Mouse (Mus musculus) hindbrain, embryonic 15.5 days (tissue): ENCODE results near the gene Fgg. TPM values are rescaled to one million over a fixed set of nuclear protein-coding genes. Genes with fewer than 3 reads are reported as not detected.
A peak's percentile ranks its signal among the peaks of the same experiment; 100 is the strongest.

Experiments used
- ATAC-seq: fragments of 200-750 bp; cut with Nextera tagmentation; 2 replicates; pipeline ENCODE4 v1.8.0; 2017; ENCODE audit warnings: low read depth, moderate number of reproducible peaks, moderate TSS enrichment; ENCODE audit not compliant: low FRiP score
- H3K27ac ChIP-seq: fragments of 300-500 bp; sonication (generic); replicated peaks from 2 replicates; pipeline ENCODE4 v1.5.1; 2015; ENCODE audit warnings: mild to moderate bottlenecking, inconsistent platforms
- H3K27me3 ChIP-seq: fragments of 300-500 bp; sonication (generic); 2 replicates; pipeline ENCODE4 v1.6.1; 2015; ENCODE audit warnings: control low read depth, inconsistent platforms
- H3K36me3 ChIP-seq: fragments of 300-500 bp; sonication (generic); 2 replicates; pipeline ENCODE4 v1.6.1; 2015; ENCODE audit warnings: control low read depth, inconsistent platforms
- H3K4me1 ChIP-seq: fragments of 300-500 bp; sonication (generic); replicated peaks from 2 replicates; pipeline ENCODE4 v1.6.1; 2015; ENCODE audit warnings: control low read depth, inconsistent platforms
- H3K4me2 ChIP-seq: fragments of 300-500 bp; sonication (generic); 2 replicates; pipeline ENCODE4 v1.6.1; 2015; ENCODE audit warnings: moderate library complexity, mild to moderate bottlenecking, inconsistent platforms
- H3K4me3 ChIP-seq: fragments of 300-500 bp; sonication (generic); 2 replicates; pipeline ENCODE4 v1.5.1; 2015; ENCODE audit warnings: mild to moderate bottlenecking, inconsistent platforms
- H3K9ac ChIP-seq: fragments of 300-500 bp; sonication (generic); 2 replicates; pipeline ENCODE4 v1.6.1; 2015; ENCODE audit warnings: inconsistent platforms
- H3K9me3 ChIP-seq: fragments of 300-500 bp; sonication (generic); 2 replicates; pipeline ENCODE4 v1.6.1; 2016; ENCODE audit warnings: control low read depth, inconsistent platforms
- WGBS: fragments of 180-500 bp; shearing (Covaris S2); methylation state at CpG from one replicate; pipeline ENCODE4 v1.1.7; 2015; 5-methylcytosine and 5-hydroxymethylcytosine counted together
- polyA plus RNA-seq: library from polyadenylated mRNA; unstranded; fragments of >200 nt; fragmentation: Nextera tagmentation; extraction: Ambion mirVana; gene quantifications from 2 replicates; pipeline ENCODE4 v1.2.1, GENCODE M21; 2015

Fgg gene
- 0.91 TPM in 1 of 2 replicates, not detected in the other for polyA plus RNA-seq

DNA sequence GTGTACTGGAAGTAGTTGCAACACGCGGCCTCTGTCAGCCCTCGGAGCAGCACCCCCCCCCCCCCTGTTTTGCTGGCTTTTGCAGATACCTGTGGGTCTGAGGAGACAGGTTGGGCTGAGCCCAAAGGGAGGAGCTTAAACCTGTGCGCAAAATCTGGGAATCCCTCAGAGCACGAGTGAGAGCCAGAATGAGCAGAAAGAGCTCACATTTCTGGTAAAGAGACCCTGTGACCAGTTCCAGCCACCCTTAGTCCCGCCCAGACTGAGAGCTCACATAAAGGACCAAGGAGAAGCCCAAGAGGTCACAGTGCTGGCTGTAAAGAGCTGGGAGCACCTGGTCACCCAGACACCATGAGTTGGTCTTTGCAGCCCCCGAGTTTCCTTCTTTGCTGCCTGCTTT is at the start of gene Fgg:
Gene Fgg, plus strand, starts transcription at position 168 of the 400 bp plus-strand sequence.
- Histone ChIP-seq H3K9ac (no peak within 1 kb of the TSS), H3K27me3 (no peaks in the 10 kb centered on the region), H3K27ac (no peak within 1 kb of the TSS), H3K4me3 (no peak within 1 kb of the TSS), H3K4me2 (no peak within 1 kb of the TSS), H3K4me1 (no peaks in the 10 kb centered on the region), H3K9me3 (no peaks in the 10 kb centered on the region), H3K36me3 (no peaks in the 10 kb centered on the region)
- ATAC-seq = no peak
- WGBS = 62% methylated on average over 7 of the region's 7 CpGs

DNA sequence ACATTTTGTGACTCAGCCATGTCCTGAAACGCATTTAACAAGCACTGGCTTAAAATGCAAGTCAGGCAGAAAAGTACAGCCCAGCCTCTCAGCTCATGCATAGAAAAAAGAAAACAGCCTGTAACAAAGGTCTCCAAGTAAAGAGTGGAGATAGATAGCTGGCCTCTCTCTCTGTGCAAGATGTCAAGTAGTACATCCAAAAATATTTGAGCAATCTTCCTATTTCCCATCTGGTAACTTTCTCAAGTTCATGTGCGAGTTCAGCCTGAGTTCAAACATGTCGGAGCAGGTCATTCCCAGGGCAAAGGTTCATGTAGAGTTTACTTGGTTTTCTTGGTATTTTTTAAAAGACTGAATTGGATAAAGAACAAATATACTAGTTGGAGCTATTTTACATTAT is 36.5 kb upstream of the Fgg start:
- ATAC-seq = no peak
- no peaks in the 10 kb centered on the region for H3K36me3 ChIP-seq
- no peaks in the 10 kb centered on the region for H3K4me1 ChIP-seq
- no peak overlapping the region for H3K9ac ChIP-seq
- H3K27ac ChIP-seq = no peak overlapping the region
- H3K4me2 ChIP-seq = no peak overlapping the region
- no peaks in the 10 kb centered on the region for H3K9me3 ChIP-seq
- H3K4me3 ChIP-seq = no peak overlapping the region
- H3K27me3 ChIP-seq = no peaks in the 10 kb centered on the region
- WGBS = 76% methylated on average over 3 of the region's 3 CpGs

DNA sequence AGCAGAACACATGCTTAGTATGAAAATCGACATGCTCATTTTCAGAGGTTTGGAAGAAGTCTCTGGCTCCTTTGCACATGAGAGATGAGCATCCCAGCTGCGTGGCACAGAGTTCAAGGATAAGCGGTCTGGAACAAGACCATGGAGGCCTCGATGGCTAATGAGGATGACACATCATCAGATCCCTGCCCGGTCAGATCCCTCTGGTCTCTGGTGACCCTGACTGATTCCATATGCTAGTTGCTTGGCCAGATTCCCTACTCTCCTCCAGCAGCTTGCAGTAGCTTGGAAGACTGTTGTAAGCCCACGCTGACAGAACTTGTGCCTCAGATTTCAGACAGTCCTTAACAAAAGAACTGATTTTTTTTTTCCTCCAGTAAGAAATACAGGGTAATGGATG is 26.7 kb upstream of the Fgg start:
- no peak overlapping the region for H3K27ac ChIP-seq
- no peaks in the 10 kb centered on the region for H3K4me1 ChIP-seq
- H3K27me3 ChIP-seq = no peaks in the 10 kb centered on the region
- no peak overlapping the region for H3K4me2 ChIP-seq
- no peak for ATAC-seq
- WGBS = 70% methylated on average over 6 of the region's 6 CpGs
- no peak overlapping the region for H3K4me3 ChIP-seq
- H3K36me3 ChIP-seq = no peaks in the 10 kb centered on the region
- no peaks in the 10 kb centered on the region for H3K9me3 ChIP-seq
- no peak overlapping the region for H3K9ac ChIP-seq

DNA sequence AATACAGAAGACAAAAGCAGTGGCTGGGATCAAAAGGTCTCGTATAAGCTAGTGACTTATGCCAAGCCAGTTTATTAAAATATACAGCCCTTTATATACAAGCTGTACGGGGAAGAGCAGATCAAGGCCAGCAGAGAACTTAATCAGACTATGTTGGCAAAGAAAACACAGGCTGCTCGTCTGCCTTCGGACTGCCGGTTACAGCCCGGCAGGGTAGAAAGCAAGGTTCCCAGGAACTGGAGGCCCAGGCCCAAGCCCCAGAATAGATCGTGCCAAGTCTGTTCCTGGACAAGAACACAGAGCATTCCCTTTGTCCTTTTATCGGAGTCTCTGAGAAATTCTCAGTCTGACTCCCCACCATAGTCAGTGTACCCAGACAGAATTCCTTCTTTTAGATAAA is 25.7 kb upstream of the Fgg start:
- no peaks in the 10 kb centered on the region for H3K27me3 ChIP-seq
- no peak overlapping the region for H3K4me2 ChIP-seq
- no peaks in the 10 kb centered on the region for H3K4me1 ChIP-seq
- 63% methylated on average over 8 of the region's 8 CpGs for WGBS
- H3K9me3 ChIP-seq = no peaks in the 10 kb centered on the region
- no peak overlapping the region for H3K9ac ChIP-seq
- no peak for ATAC-seq
- H3K27ac ChIP-seq = no peak overlapping the region
- H3K36me3 ChIP-seq = no peaks in the 10 kb centered on the region
- H3K4me3 ChIP-seq = no peak overlapping the region

DNA sequence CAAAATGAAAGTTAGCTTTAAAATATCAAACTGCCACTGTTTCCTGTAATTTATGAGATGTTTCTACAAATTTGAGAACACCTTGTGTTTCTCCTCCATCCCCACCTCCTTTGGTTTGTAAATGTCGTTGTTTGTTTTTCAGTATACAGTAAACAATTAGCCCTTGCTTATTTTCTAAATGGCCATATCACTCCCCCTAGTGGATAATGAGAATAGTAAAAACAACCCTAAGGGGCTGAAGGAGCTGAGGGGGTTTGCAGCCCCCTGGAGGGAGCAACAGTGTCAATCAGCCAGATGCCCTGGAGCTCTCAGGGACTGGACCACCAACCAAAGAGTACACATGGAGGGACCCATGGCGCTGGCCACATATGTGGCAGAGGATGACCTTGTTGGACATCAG is 22.7 kb upstream of the Fgg start:
- no peak overlapping the region for H3K9ac ChIP-seq
- H3K9me3 ChIP-seq = no peaks in the 10 kb centered on the region
- no peaks in the 10 kb centered on the region for H3K27me3 ChIP-seq
- no peaks in the 10 kb centered on the region for H3K36me3 ChIP-seq
- no peak overlapping the region for H3K4me2 ChIP-seq
- no peak overlapping the region for H3K4me3 ChIP-seq
- WGBS = 73% methylated on average over 2 of the region's 2 CpGs
- H3K27ac ChIP-seq = no peak overlapping the region
- no peaks in the 10 kb centered on the region for H3K4me1 ChIP-seq
- no peak for ATAC-seq

DNA sequence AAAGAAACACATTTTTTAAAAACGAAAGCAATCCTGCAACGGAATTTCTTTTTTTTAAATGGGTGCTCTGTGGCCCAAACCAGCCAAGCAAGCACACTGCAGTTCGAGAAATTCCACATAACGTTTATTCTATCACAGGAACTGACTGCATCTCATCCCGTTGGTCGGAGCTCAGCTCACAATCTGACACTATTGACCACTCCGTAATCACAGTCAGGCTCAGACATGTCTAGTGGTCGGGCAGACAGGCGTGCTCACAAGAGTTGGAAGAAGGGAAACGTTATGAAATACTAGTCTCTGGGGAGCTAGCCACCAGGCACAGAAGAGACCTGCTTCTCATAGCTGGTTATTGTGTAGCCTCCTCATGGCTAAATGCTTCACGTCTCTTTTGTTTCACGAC is 15.6 kb upstream of the Fgg start:
- H3K27ac ChIP-seq = no peak overlapping the region
- no peaks in the 10 kb centered on the region for H3K9me3 ChIP-seq
- no peak overlapping the region for H3K4me2 ChIP-seq
- ATAC-seq = no peak
- WGBS = 81% methylated on average over 12 of the region's 12 CpGs
- H3K4me3 ChIP-seq = no peak overlapping the region
- peaks cover 7% of the 10 kb centered on the region for H3K4me1 ChIP-seq
- 0 out of 2 replicates have a peak, but pooled peaks cover 3% of the 10 kb centered on the region for H3K27me3 ChIP-seq
- no peak overlapping the region for H3K9ac ChIP-seq
- H3K36me3 ChIP-seq = no peaks in the 10 kb centered on the region

DNA sequence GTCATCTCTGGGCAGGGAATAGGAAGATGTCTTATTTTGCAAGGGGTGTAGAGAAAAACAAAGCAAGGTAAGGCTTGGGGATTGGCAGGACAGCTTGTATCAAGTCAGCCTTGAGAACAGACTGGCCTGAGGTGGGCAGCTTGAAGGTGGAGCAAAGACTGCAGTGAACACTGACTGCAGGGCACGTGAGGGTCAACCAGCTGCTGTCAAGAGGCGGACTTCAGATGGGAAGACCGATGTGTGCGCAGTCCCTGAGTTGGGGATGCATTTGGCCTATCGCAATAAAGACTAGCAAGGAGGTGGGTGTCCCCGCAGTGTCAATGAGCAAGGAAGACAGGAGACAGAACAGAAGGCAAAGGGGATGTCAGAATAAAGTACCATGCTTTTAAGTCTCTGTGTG is 14.6 kb upstream of the Fgg start:
- 86% methylated on average over 6 of the region's 6 CpGs for WGBS
- no peaks in the 10 kb centered on the region for H3K36me3 ChIP-seq
- H3K4me3 ChIP-seq = no peak overlapping the region
- no peak overlapping the region for H3K4me2 ChIP-seq
- no peak for ATAC-seq
- H3K9me3 ChIP-seq = no peaks in the 10 kb centered on the region
- H3K27ac ChIP-seq = no peak overlapping the region
- H3K4me1 ChIP-seq = peaks cover 7% of the 10 kb centered on the region
- no peak overlapping the region for H3K9ac ChIP-seq
- 0 out of 2 replicates have a peak, but pooled peaks cover 3% of the 10 kb centered on the region for H3K27me3 ChIP-seq

DNA sequence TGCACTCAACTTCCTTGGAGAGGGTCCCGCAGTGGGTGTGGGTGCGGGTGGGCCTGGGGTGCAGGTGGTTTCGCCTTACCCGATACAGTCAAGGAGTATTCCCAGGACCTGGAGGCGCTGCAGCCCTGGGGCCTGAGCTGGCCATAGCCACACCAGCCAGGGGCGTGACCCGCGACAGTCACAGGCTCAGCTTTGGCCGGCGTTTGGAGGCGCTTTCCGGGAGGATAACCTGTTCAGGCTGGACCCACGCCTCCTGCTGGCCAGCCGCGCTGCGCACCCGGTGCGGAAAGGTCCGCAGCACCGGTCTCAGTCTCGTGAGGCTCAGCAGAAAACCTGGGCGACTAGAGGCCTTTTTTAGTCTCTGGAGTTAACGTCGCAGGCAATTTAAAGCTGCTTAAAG is 12.2 kb upstream of the Fgg start:
- Histone ChIP-seq H3K4me1 (peaks cover 7% of the 10 kb centered on the region), H3K36me3 (no peaks in the 10 kb centered on the region), H3K9me3 (no peaks in the 10 kb centered on the region), H3K4me2 (peak overlapping the region; percentile 58), H3K4me3 (peak overlapping the region; percentile 25), H3K27ac (no peak overlapping the region), H3K9ac (0 out of 2 replicates have a peak overlapping the region, but pooled peaks have one; percentile 18), H3K27me3 (0 out of 2 replicates have a peak, but pooled peaks cover 3% of the 10 kb centered on the region)
- WGBS = 3% methylated on average over 24 of the region's 24 CpGs
- peak; percentile 57 for ATAC-seq

DNA sequence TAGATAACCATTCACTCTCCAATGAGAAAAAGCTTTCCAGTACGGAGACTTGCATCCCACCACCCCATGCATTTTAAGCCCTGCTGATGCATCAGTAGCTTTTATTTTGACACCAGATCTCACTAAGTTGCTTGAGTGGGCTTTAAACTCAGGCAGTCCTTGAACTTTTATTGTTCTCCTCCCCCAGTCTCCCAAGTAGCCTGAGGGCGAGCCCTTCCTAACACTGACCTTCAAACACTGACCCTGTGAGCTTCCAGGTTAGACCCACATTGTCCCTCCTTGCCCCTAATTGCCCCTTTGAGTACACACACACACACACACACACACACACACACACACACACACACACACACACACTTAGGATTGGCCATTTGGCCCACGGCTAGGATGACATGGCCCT is 10.9 kb upstream of the Fgg start:
- Histone ChIP-seq H3K4me1 (peaks cover 7% of the 10 kb centered on the region), H3K9ac (no peak overlapping the region), H3K4me2 (no peak overlapping the region), H3K27ac (no peak overlapping the region), H3K9me3 (no peaks in the 10 kb centered on the region), H3K4me3 (no peak overlapping the region), H3K36me3 (no peaks in the 10 kb centered on the region), H3K27me3 (0 out of 2 replicates have a peak, but pooled peaks cover 3% of the 10 kb centered on the region)
- ATAC-seq = no peak
- 83% methylated on average over 3 of the region's 3 CpGs for WGBS

DNA sequence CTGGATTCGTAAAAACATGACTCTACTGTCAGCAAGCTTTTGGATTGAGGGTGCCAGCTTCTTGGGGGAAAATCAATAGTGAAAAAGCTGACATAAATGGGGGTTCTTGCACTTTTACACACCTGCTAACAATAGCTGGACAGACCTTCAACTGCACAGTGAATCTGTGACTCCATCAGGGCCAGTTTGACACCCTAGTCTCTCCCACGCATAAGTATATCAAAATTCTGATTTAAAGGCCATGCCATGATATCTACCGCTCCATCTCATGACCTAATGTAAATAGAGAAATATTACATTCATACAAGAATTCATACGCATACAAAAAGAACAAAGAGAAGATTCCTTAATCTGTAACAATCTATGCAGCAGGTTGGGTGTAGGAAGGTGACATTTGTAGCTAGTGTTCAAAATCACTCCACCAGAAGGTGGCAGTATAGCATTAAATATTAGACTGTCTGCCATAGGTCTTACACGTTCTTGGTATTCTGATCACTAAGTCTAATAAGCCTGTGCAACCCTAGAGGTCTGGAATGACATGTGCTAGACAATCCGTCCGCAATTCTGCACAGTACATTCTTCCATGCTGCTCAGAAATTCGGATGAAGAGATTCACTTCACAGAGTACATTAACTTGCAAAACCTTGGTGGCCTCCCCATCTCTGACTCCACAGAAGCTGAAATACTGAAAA is 8.6 kb upstream of the Fgg start:
- H3K4me1 ChIP-seq = peaks cover 7% of the 10 kb centered on the region
- no peaks in the 10 kb centered on the region for H3K9me3 ChIP-seq
- H3K27ac ChIP-seq = no peak overlapping the region
- H3K36me3 ChIP-seq = no peaks in the 10 kb centered on the region
- H3K27me3 ChIP-seq = 0 out of 2 replicates have a peak, but pooled peaks cover 3% of the 10 kb centered on the region
- peak; percentile 93 for ATAC-seq
- WGBS = 30% methylated on average over 8 of the region's 8 CpGs
- H3K4me3 ChIP-seq = no peak overlapping the region
- H3K9ac ChIP-seq = no peak overlapping the region
- no peak overlapping the region for H3K4me2 ChIP-seq

DNA sequence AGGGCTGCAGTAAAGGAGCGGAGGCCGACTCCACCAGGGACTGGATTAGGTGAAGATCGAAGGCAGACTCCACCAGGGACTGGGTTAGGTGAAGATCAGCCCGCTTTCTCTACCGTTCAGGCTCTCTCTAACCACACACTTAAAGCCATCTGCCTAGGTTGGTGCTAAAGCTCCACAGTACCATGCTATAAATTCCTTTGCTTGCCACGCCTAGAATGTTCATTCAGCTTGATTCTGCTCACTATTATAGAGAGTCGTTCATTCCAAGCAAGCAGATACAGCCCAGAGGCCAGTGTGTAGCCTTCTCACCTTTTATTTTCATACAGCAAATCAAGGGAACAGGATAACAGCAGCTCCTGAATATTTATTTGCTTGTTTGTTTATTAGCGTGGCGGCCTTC is 7.5 kb upstream of the Fgg start:
- Histone ChIP-seq H3K4me1 (peaks cover 7% of the 10 kb centered on the region), H3K27ac (no peak overlapping the region), H3K4me2 (no peak overlapping the region), H3K9me3 (no peaks in the 10 kb centered on the region), H3K9ac (no peak overlapping the region), H3K27me3 (0 out of 2 replicates have a peak, but pooled peaks cover 3% of the 10 kb centered on the region), H3K4me3 (no peak overlapping the region), H3K36me3 (no peaks in the 10 kb centered on the region)
- WGBS = 87% methylated on average over 9 of the region's 9 CpGs
- no peak for ATAC-seq

DNA sequence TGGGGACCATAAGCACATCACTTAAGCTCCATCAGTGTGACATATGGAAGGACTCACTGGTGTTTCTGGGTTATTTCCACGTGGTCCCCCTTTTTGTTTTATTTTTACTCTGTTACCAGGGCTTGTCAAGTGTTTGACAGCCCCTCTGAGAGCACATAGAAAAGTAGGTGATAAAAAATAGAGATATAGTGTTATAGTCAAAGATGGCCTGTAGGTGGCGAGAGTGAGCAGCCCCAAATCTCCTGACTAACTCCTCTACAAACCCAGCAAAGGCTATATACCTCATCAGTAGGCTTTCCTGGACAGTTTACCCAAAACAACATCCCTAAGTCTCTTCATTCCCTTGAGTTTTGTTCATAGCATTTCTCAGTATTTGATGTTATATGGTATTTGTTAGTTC is 5.3 kb upstream of the Fgg start:
- Histone ChIP-seq H3K4me3 (no peak overlapping the region), H3K4me2 (no peak overlapping the region), H3K36me3 (no peaks in the 10 kb centered on the region), H3K4me1 (no peaks in the 10 kb centered on the region), H3K9me3 (no peaks in the 10 kb centered on the region), H3K27ac (no peak overlapping the region), H3K27me3 (no peaks in the 10 kb centered on the region), H3K9ac (no peak overlapping the region)
- ATAC-seq = no peak
- 2% methylated on average over 2 of the region's 2 CpGs for WGBS

DNA sequence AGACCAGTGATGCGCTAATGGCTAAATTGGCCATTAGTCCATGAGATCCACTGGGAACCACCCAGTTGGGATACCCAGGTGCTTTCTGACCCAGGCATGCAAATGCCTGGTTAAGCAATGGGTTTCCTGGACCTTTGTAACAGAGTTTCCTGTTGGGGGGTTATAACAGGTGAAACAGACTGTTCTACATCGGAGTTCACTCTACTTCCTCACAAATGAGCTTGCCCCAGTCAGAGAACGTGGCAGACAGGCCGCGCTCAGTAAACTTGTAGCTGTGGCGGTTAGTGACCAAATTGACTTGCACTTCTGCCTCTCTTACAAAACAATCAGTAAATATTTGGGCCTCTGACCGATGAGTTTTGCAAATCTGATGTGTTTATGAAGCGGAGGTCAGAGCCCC is 4.5 kb upstream of the Fgg start:
- no peaks in the 10 kb centered on the region for H3K4me1 ChIP-seq
- H3K27ac ChIP-seq = no peak overlapping the region
- H3K36me3 ChIP-seq = no peaks in the 10 kb centered on the region
- H3K4me2 ChIP-seq = no peak overlapping the region
- H3K9me3 ChIP-seq = no peaks in the 10 kb centered on the region
- ATAC-seq = no peak
- 97% methylated on average over 8 of the region's 8 CpGs for WGBS
- H3K27me3 ChIP-seq = no peaks in the 10 kb centered on the region
- no peak overlapping the region for H3K9ac ChIP-seq
- H3K4me3 ChIP-seq = no peak overlapping the region
